In the genomic region with DNA sequence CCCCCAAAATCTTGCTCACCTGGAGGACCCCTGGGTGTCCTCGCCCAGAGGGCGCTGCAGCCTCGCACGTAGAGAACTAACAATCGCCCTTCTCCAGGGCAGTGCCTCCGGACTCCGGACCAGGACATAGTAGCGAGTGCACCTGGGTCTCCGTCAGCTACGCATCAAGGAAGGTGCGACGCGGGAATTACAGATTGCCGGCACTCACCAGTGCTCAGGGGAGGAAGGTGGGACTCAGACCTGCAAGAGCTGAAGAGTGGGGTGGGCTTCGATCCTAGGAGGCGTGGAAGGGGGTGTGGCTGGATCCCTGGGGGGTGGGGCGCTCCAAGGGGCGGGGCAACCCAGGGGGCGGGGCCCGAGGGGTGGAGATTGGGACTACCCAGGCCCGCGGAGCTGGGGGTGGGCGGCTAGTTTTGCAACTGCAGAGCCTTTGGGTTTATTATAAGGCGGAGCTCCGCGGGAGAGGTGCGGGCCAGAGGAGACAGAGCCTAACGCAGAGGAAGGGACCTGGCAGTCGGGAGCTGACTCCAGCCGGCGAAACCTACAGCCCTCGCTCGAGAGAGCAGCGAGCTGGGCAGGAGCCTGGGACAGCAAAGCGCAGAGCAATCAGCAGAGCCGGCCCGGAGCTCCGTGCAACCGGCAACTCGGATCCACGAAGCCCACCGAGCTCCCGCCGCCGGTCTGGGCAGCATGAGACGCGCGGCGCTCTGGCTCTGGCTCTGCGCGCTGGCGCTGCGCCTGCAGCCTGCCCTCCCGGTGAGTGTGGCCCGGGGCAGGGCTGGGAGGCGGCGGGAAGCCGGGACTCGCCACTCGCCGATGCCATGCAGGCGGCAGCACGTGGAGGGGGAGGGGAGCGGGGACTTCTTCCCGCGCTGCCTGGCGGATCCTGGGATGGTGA, we compare ENCODE assay signal across 8 mouse cellular contexts. TPM values are rescaled to one million over a fixed set of nuclear protein-coding genes. Genes with fewer than 3 reads are reported as not detected.
A peak's percentile ranks its signal among the peaks of the same experiment; 100 is the strongest.
DNase-seq lines count a peak whose midpoint lies in the region; ATAC-seq and TF ChIP-seq lines count a peak whose summit lies in the region.

TSS of gene Sdc1 (plus strand) at position 378 of the 898 bp plus-strand sequence.

- H3K36me3 ChIP-seq in MEL (ENCODE audit: control insufficient read depth in 1 of 2, insufficient read depth in 2 of 2, low read length in 2 of 2) = peaks cover 0 to 7% of the 10 kb centered on the region in 2 experiments; a peak in 2 of 4 replicates
- no peaks in the 10 kb centered on the region for H3K36me3 ChIP-seq in forebrain, embryonic 14.5 days (ENCODE audit: control insufficient read depth, insufficient read depth, low read length)

- H3K9ac ChIP-seq in MEL (ENCODE audit: control insufficient read depth, low read depth, low read length, poor library complexity, severe bottlenecking) = peak within 1 kb of the TSS; percentile 90
- peak within 1 kb of the TSS; percentile 88 for H3K9ac ChIP-seq in forebrain, embryonic 14.5 days (ENCODE audit: low read length)

- TF ChIP-seq CTCF in MEL (IDR thresholded peaks at IDR 0.05 in 2 of 3, conservative IDR thresholded peaks at IDR 0.05 in 1 of 3; ENCODE audit: control insufficient read depth in 1 of 3, insufficient read depth in 1 of 3, low read depth in 2 of 3, low read length in 3 of 3, poor library complexity in 1 of 3, severe bottlenecking in 1 of 3) = peak in 2 of 3 experiments; percentile 49 to 59; a peak in 4 of 6 replicates

- peak; percentile 91 for DNase-seq in MEL (ENCODE audit: low read depth, low spot score)
- DNase-seq in cerebellum, adult 11 months = peak; percentile 77
- DNase-seq in forebrain, embryonic 14.5 days (ENCODE audit: low spot score) = peak; percentile 88
- DNase-seq in heart, postnatal 14 days = peak; percentile 68 to 71
- no peak for DNase-seq in large intestine, adult 2 months (ENCODE audit: low read depth, low spot score)
- peak; percentile 81 for DNase-seq in lung, postnatal 14 days
- DNase-seq in retina, postnatal 1 day = peak; percentile 83
- peak; percentile 90 for DNase-seq in urinary bladder, postnatal 14 days (ENCODE audit: low spot score)

- peak; percentile 86 for ATAC-seq in forebrain, embryonic 14.5 days

- H3K4me2 ChIP-seq in forebrain, embryonic 14.5 days (ENCODE audit: low read length) = peak within 1 kb of the TSS; percentile 92

- H3K4me1 ChIP-seq in MEL (ENCODE audit: control insufficient read depth in 1 of 2, insufficient read depth in 2 of 2, low read length in 2 of 2) = peaks cover 0 to 15% of the 10 kb centered on the region in 2 experiments; a peak in 2 of 4 replicates
- H3K4me1 ChIP-seq in forebrain, embryonic 14.5 days (ENCODE audit: control insufficient read depth, insufficient read depth, low read length) = peaks cover 3% of the 10 kb centered on the region; the same call in 1 of the 2 replicates

- intact Hi-C loops in heart, postnatal 14 days (cut with DNase I) = loop anchor here (5.0 kb wide), 1 partner anchor 86 kb away; no protein-coding TSS in a partner anchor

- WGBS in forebrain, embryonic 14.5 days = under 1% methylated on average over 64 of the region's 67 CpGs
- 1% methylated on average over 67 of the region's 67 CpGs for WGBS in large intestine, adult 2 months

- TF ChIP-seq EP300 in MEL (IDR thresholded peaks at IDR 0.05; ENCODE audit: low read depth in 1 of 2, low read length in 2 of 2) = no peak

- TF ChIP-seq RAD21 in MEL (IDR thresholded peaks at IDR 0.05; ENCODE audit: low read depth, low read length) = peak; percentile 5

- H3K79me2 ChIP-seq in MEL (ENCODE audit: control insufficient read depth, insufficient read depth, low read length, poor library complexity) = peaks cover 23% of the 10 kb centered on the region

- peak within 1 kb of the TSS; percentile 86 to 87 for H3K4me3 ChIP-seq in MEL (ENCODE audit: control insufficient read depth in 1 of 2, insufficient read depth in 1 of 2, low read depth in 2 of 2, low read length in 2 of 2)
- H3K4me3 ChIP-seq in forebrain, embryonic 14.5 days (ENCODE audit: low read depth, low read length) = peak within 1 kb of the TSS; percentile 76

- H3K9me3 ChIP-seq in MEL (replicated peaks; ENCODE audit: insufficient read depth, low read length) = no peaks in the 10 kb centered on the region
- H3K9me3 ChIP-seq in forebrain, embryonic 14.5 days (replicated peaks; ENCODE audit: control insufficient read depth, low read length) = no peaks in the 10 kb centered on the region

- TF ChIP-seq POLR2A in MEL (IDR thresholded peaks at IDR 0.05; ENCODE audit: control insufficient read depth in 1 of 2, insufficient read depth in 1 of 2, low read depth in 1 of 2, low read length in 2 of 2, poor library complexity in 1 of 2) = peak; percentile 51 to 90; a peak in 3 of 4 replicates

- no peaks in the 10 kb centered on the region for H3K27me3 ChIP-seq in MEL (ENCODE audit: control insufficient read depth in 1 of 2, insufficient read depth in 2 of 2, low read length in 2 of 2)
- H3K27me3 ChIP-seq in forebrain, embryonic 14.5 days (replicated peaks; ENCODE audit: control insufficient read depth, insufficient read depth, low read length) = no peaks in the 10 kb centered on the region

- H3K27ac ChIP-seq in MEL (ENCODE audit: control insufficient read depth, low read depth, low read length) = peak within 1 kb of the TSS; percentile 47
- H3K27ac ChIP-seq in forebrain, embryonic 14.5 days (ENCODE audit: low read depth, low read length) = peak within 1 kb of the TSS; percentile 63

TF ChIP-seq in MEL, 35 proteins besides CTCF, POLR2A, EP300 and RAD21:
- peak; percentile 72; the same call in 1 of the 2 replicates for TF ChIP-seq ZMIZ1 (IDR thresholded peaks at IDR 0.05; ENCODE audit: low read depth, low read length)
- TF ChIP-seq ZC3H11A (IDR thresholded peaks at IDR 0.05; ENCODE audit: low read depth, low read length) = no peak
- TF ChIP-seq RCOR1 (IDR thresholded peaks at IDR 0.05; ENCODE audit: low read depth, low read length) = no peak
- TF ChIP-seq HCFC1 (IDR thresholded peaks at IDR 0.05; ENCODE audit: low read depth, low read length) = 0 out of 2 replicates have a peak, but pooled peaks have one; percentile 25
- no peak for TF ChIP-seq USF2 (IDR thresholded peaks at IDR 0.05; ENCODE audit: borderline replicate concordance in 1 of 2, insufficient read depth in 1 of 2, low read depth in 1 of 2, low read length in 2 of 2)
- no peak for TF ChIP-seq ELF1 (IDR thresholded peaks at IDR 0.05; ENCODE audit: low read depth, low read length)
- no peak for TF ChIP-seq CHD2 (IDR thresholded peaks at IDR 0.05; ENCODE audit: low read length)
- TF ChIP-seq TCF12 (IDR thresholded peaks at IDR 0.05; ENCODE audit: low read depth, low read length) = no peak; the same call in 1 of the 2 replicates
- no peak for TF ChIP-seq JUND (IDR thresholded peaks at IDR 0.05; ENCODE audit: low read depth, low read length)
- no peak for TF ChIP-seq TAL1 (IDR thresholded peaks at IDR 0.05; ENCODE audit: low read length)
- peak; percentile 36; the same call in 1 of the 2 replicates for TF ChIP-seq NRF1 (IDR thresholded peaks at IDR 0.05; ENCODE audit: insufficient read depth, low read depth, low read length, poor library complexity, severe bottlenecking)
- 0 out of 2 replicates have a peak, but pooled peaks have one; percentile 26 for TF ChIP-seq ETS1 (IDR thresholded peaks at IDR 0.05; ENCODE audit: low read depth, low read length)
- peak; percentile 9; the same call in 1 of the 2 replicates for TF ChIP-seq SMC3 (IDR thresholded peaks at IDR 0.05; ENCODE audit: low read depth, low read length)
- no peak for TF ChIP-seq MYC (IDR thresholded peaks at IDR 0.05; ENCODE audit: low read depth, low read length)
- no peak for TF ChIP-seq POLR2AphosphoS5 (IDR thresholded peaks at IDR 0.05; ENCODE audit: borderline replicate concordance, low read depth, low read length)
- peak; percentile 80; the same call in 1 of the 2 replicates for TF ChIP-seq MXI1 (IDR thresholded peaks at IDR 0.05; ENCODE audit: low read depth, low read length)
- TF ChIP-seq CHD1 (IDR thresholded peaks at IDR 0.05; ENCODE audit: low read depth, low read length) = no peak
- peak; percentile 63 for TF ChIP-seq TBP (IDR thresholded peaks at IDR 0.05; ENCODE audit: low read depth, low read length)
- no peak for TF ChIP-seq GABPA (IDR thresholded peaks at IDR 0.05; ENCODE audit: low read depth, low read length)
- TF ChIP-seq SIN3A (IDR thresholded peaks at IDR 0.05; ENCODE audit: low read length) = no peak
- TF ChIP-seq GATA1 (IDR thresholded peaks at IDR 0.05; ENCODE audit: low read depth, low read length) = no peak
- TF ChIP-seq ZNF384 (IDR thresholded peaks at IDR 0.05; ENCODE audit: low read depth, low read length) = no peak
- TF ChIP-seq BHLHE40 (IDR thresholded peaks at IDR 0.05; ENCODE audit: borderline replicate concordance, low read depth, low read length) = no peak
- no peak for TF ChIP-seq MAZ (IDR thresholded peaks at IDR 0.05; ENCODE audit: low read depth, low read length)
- TF ChIP-seq ZKSCAN1 (IDR thresholded peaks at IDR 0.05; ENCODE audit: low read depth, low read length) = no peak
- TF ChIP-seq KAT2A (conservative IDR thresholded peaks at IDR 0.05; ENCODE audit: low read depth, low read length) = no peak
- peak; percentile 81 for TF ChIP-seq MAX (IDR thresholded peaks at IDR 0.05; ENCODE audit: low read length)
- peak; percentile 89 for TF ChIP-seq NELFE (IDR thresholded peaks at IDR 0.05; ENCODE audit: low read depth, low read length)

RNA-seq across cellular contexts. Expression of gene Sdc1, which starts in this region (rescaled TPM):
- 25.3 and 32.3 TPM in 2 replicates for total RNA-seq in MEL (2012; rRNA removed)
- polyA plus RNA-seq in MEL (2012; ENCODE audit: insufficient read depth in 1 of 2, insufficient read length in 2 of 2, low read depth in 1 of 2, low replicate concordance in 2 of 2, missing spikeins in 1 of 2) = 10 to 100 TPM in 1 of 2 experiments, not detected in 1; 33.6 TPM
- 21.3 and 24.8 TPM in 2 replicates for polyA plus RNA-seq in forebrain, embryonic 14.5 days (2014; fragmentation: Nextera tagmentation; extraction: Ambion mirVana)
- 10 to 100 TPM; 10.9 to 12.2 TPM for total RNA-seq in heart, postnatal 14 days (2021)
- polyA plus RNA-seq in large intestine, adult 2 months (2012; rRNA removed) = 83.3 and 96.8 TPM in 2 replicates
